Mouse (Mus musculus): ENCODE results near the gene Sh3kbp1.

Sh3kbp1 gene

DNA sequence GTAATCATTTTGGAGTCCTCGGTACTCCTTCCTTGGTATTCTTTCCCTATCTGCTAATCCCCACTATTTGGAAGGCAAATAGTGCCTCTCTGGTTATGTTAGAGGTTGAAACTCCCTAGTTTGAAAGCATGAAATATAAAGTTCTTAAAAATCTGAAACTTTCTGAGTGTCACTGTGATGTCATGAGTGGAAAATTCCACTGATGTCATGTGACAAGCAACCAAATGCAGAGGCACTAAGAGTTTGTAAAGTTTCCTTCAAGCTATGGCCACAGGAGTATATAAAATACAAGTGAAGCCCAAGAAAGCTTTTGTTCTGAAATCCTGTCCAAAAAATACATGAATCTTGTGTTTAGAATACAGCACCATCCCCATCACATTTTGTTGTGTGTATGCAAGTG lies 94.3 kb downstream of the Sh3kbp1 start:
- in situ Hi-C loops (cut with MboI; ENCODE audit: low pct_unique_long_range_greater_than_20kb in 1 of 2, low sequenced_read_pairs in 2 of 2, unreplicated experiment in 1 of 2) = no loop called here

DNA sequence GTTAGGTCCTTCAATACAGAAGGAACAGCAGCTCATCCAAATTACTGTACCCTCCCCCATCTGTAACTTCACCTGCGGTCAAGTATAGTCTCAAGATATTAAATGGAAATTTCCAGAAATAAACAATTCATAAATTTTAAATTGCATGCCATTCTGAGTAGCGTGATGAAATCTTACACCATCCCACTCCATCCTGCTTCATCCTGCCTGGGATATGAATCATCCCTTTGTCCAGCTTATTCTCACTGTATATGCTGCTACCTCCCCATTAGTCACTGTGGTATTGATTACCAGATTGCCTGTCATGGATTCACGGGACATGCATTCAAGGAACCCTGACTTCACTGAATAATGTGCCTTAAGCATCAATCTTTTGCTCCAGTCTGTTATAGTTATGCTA lies 104.3 kb downstream of the Sh3kbp1 start:
- in situ Hi-C loops (cut with MboI; ENCODE audit: low pct_unique_long_range_greater_than_20kb in 1 of 2, low sequenced_read_pairs in 2 of 2, unreplicated experiment in 1 of 2) = no loop called here

DNA sequence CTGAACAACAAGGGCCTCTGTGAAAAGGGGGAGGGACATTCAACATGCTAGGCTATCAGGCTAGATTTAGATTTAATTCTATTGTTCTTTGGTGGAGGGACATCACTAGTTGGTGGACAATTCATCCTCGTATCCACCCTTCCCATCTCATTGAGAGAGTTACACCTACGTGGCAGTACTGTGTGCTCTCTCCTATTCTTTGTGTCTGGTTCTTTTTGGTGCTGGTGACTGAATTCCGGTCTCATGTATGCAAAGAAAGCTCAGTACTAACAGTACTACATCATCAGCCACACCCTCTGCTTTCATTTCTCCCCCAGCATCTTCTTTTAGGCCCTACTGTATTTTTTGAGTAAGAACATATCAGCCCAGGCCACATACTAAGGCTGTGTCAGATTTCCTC lies 105.8 kb downstream of the Sh3kbp1 start:
- in situ Hi-C loops (cut with MboI; ENCODE audit: low pct_unique_long_range_greater_than_20kb in 1 of 2, low sequenced_read_pairs in 2 of 2, unreplicated experiment in 1 of 2) = no loop called here

DNA sequence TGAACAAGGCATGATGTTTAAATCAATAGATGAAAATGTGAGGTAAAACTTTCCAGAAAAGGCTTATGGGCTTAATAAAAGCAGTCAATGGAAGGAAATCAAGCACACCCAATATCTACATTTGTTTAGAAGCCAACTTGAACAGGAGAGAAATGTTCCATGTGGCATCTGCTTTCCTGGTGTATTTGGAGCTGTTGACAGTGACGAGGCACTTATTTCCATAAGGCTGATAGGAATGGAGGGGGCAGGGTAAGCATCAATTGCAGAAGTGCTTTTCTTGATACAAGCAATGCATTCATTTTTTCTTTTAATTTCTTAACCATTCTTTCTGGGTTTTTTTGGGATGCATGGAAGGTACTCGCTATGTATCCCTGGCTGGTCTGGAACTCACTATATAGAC lies 106.9 kb downstream of the Sh3kbp1 start:
- in situ Hi-C loops (cut with MboI; ENCODE audit: low pct_unique_long_range_greater_than_20kb in 1 of 2, low sequenced_read_pairs in 2 of 2, unreplicated experiment in 1 of 2) = no loop called here

DNA sequence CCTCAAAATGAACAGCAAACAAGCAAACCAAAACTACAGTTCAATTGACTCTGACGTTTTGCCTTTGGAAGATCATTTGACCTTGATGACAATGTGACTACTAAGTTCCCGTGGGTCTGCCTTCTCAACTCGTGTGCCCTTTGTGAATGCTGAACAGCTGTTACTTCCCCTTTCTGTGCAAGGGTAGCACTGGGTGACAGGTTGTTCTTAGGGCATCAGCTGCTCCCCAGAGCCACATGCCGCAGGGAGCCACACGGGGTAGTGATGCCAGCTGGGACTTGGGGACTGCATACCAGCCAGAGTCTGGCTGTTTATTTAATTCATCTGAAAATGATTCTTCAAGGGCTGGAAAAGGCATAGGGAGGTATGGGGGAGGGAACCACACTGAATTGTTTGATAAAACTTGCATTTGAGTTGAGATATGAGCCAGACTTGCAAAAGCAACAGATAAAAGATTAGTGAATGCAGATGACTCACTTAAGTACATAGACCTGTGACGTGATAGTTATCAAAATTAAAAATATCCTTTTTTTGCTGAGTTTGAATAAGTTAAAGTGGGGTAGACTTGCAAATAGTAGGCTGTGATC lies 108.5 kb downstream of the Sh3kbp1 start:
- in situ Hi-C loops (cut with MboI; ENCODE audit: low pct_unique_long_range_greater_than_20kb in 1 of 2, low sequenced_read_pairs in 2 of 2, unreplicated experiment in 1 of 2) = no loop called here

DNA sequence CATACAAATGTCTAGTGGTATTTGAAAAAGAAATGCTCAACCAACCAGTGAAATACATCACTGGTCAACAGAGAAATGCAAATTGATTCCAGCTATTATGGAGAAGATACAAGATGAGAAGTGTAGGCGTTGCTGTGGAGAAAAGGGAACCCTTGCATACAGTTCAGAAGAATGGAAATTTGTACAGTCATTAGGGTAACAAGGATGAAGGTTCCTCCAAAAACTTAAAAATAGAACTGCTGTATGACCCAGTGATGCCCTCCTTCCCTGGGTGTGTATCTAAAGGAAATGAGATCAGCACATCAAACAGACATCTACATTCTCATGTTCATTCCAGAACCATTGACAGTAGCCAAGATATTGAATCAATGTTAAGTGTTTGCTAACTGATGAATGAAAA lies 110.3 kb downstream of the Sh3kbp1 start:
- in situ Hi-C loops (cut with MboI; ENCODE audit: low pct_unique_long_range_greater_than_20kb in 1 of 2, low sequenced_read_pairs in 2 of 2, unreplicated experiment in 1 of 2) = no loop called here

DNA sequence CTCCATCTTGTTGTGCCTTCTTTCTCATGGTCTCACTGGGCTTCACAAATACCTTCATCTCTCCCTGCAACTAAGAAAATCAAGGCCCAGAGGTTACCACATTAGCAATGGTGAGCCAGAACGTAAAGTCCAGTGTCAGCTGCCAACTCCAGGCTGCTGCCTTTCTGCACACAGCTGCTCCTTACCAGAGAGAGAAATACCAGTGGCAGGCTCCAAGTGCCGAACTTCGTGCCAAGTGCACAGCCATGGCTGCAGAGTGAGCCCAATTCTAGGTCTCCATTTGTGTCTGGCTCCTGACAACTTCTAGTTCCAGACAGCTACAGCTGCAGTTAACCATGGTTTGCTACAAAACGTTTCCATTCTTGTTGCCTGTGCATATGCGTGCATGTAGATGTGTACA lies 117.0 kb downstream of the Sh3kbp1 start:
- in situ Hi-C loops (cut with MboI; ENCODE audit: low pct_unique_long_range_greater_than_20kb in 1 of 2, low sequenced_read_pairs in 2 of 2, unreplicated experiment in 1 of 2) = no loop called here

DNA sequence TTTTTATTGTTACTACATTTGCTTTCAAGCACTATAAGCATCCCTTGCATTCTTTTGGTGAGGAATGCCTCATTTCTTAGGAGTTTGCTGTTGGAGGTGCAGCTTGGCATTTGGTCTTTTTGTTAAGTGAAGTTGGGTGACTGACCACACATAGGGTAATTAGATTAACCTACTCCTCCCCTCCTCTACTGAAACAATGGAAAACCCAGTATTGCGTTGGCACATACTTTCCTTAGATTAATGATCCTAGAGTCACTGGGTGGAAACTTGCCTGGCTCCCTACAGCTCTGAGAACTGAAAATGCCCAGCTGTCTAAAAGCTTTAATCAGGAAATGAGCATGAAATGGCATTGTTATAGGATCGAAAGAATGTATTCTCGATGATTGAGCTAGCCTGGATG lies 117.5 kb downstream of the Sh3kbp1 start:
- in situ Hi-C loops (cut with MboI; ENCODE audit: low pct_unique_long_range_greater_than_20kb in 1 of 2, low sequenced_read_pairs in 2 of 2, unreplicated experiment in 1 of 2) = no loop called here

DNA sequence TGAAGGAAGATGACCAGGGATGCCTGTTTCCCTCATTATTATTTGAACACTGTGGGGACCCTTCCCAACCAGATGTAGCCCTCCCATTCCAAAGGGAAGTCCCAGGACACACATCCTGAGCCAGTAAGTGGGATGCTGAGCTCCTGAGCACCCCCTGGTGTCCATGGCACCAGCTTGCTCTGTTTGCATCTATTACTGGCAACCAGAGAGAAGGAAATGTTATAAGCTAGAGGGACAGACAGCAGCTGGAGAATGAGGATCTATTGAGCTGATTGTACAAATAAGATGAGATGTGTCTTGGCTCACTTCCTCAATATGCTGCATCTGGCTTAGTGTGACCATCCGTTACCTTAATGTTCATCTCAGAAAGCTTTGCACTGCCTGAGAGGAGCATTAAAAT lies 124.8 kb downstream of the Sh3kbp1 start:
- in situ Hi-C loops (cut with MboI; ENCODE audit: low pct_unique_long_range_greater_than_20kb in 1 of 2, low sequenced_read_pairs in 2 of 2, unreplicated experiment in 1 of 2) = loop anchor here in 1 of 2 experiments (25.0 kb wide), 1 partner anchor 315 kb away; no protein-coding TSS in a partner anchor

DNA sequence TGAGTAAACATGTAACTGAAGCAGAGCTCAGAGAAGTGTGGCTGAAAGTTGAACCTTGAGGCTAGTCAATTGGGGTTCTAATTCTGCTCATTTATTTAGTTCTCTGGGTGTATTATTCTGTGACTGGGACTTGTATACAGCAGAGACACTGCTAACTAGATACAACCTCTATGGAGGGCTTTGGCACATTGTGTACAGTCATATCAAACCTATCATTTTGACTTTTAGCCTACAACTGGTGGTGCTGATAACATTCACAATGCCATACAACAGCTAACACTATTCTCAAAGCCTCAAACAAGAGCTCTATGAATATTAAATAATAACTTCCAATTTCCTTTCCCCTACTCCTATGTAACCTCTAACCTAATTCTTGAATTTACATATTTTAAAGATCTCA lies 129.2 kb downstream of the Sh3kbp1 start:
- in situ Hi-C loops (cut with MboI; ENCODE audit: low pct_unique_long_range_greater_than_20kb in 1 of 2, low sequenced_read_pairs in 2 of 2, unreplicated experiment in 1 of 2) = loop anchor here in 1 of 2 experiments (25.0 kb wide), 1 partner anchor 319 kb away; no protein-coding TSS in a partner anchor

DNA sequence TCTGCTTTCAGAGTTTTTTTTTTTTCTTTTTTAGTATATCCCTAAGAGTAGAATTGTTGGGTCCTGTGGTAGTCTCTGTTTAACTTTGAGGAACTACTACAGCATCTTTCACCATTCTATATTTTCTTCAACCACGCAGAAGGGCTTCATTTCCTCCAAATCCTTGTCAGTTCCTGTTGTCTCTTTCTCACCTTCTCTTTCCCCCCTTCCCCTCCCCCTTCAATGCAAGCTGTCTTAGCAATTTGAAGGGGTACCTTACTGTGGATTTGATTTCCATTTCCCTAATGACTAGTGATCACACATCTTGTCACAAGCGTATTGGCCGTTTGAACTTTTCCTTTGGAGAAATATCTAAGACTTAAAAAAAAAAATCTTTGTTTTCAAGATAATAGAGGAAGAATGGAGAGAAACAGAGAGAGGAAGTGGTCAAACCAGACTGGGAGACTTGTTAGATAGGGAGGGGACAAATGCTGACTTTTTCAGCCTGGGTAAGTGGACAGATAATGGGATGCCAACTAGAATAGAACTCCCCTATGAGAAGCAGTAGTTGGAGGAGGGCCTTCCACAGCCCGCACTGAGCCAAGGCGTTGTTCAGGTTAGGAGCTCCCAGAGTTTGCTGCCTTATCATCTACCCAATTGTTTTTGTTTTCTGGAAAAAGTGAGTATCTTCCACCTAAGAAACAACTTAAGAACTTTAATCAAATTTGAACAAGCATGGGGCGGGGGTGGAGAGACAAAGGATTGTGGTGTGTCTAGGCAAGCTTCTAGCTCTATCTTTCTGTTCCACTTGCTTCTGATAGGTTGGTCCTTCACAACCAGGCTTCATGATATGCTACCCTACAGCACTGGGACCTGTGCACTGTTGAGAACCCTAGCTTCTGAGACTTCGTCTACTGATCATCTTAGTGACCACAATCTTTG lies 130.1 kb downstream of the Sh3kbp1 start:
- in situ Hi-C loops (cut with MboI; ENCODE audit: low pct_unique_long_range_greater_than_20kb in 1 of 2, low sequenced_read_pairs in 2 of 2, unreplicated experiment in 1 of 2) = loop anchor here in 1 of 2 experiments (25.0 kb wide), 1 partner anchor 320 kb away; no protein-coding TSS in a partner anchor

DNA sequence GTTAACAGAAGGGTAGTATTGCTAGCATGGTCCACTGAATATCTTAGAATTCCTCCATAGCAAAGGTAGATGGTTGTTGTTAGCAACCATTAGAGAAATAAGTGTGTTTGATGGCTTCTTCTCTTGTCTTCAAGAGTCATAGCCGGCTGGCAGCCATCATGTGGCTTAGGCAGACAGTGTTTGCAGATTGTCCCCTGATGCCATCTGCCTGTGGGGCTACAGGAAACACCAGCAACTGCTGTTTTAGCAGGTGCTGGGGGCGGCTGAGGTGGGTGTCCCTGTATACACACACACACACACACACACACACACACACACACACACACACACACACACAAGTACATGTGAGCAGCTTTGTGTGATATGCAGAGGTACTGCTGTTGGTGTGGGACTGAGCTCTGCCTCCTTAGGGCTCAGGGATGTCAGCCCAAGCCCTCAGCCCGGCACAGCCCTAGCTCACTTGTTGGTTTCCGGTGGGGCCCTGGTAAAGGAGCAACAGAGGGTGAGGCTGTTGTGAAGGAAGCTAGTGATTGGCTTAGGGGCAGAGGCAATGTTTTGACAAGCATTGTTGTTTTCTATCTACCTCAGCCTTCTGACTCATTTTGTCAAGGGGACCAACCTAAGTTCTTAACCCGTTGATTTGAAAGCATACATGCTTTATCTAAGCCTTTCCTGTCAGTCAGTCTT lies 130.9 kb downstream of the Sh3kbp1 start:
- in situ Hi-C loops (cut with MboI; ENCODE audit: low pct_unique_long_range_greater_than_20kb in 1 of 2, low sequenced_read_pairs in 2 of 2, unreplicated experiment in 1 of 2) = loop anchor here in 1 of 2 experiments (25.0 kb wide), 1 partner anchor 321 kb away; no protein-coding TSS in a partner anchor

DNA sequence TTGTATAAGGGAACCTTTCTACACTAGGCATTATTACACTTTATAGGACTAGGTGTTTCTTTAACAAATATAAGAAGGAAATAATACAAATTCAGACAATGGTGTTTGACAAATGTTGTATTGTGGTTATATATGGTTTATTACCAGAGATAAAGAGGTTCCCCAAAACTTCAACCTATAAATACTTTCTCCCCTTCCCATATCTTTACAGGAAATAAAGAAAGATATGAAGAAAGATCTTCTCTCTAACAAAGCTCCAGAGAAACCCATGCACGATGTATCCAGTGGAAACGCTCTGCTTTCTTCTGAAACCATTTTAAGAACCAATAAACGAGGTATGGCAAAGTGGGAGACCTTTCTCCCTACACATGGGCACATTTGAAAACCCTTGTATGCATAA lies 136.7 kb downstream of the Sh3kbp1 start:
- in situ Hi-C loops (cut with MboI; ENCODE audit: low pct_unique_long_range_greater_than_20kb in 1 of 2, low sequenced_read_pairs in 2 of 2, unreplicated experiment in 1 of 2) = loop anchor here in 1 of 2 experiments (25.0 kb wide), 1 partner anchor 326 kb away; no protein-coding TSS in a partner anchor

DNA sequence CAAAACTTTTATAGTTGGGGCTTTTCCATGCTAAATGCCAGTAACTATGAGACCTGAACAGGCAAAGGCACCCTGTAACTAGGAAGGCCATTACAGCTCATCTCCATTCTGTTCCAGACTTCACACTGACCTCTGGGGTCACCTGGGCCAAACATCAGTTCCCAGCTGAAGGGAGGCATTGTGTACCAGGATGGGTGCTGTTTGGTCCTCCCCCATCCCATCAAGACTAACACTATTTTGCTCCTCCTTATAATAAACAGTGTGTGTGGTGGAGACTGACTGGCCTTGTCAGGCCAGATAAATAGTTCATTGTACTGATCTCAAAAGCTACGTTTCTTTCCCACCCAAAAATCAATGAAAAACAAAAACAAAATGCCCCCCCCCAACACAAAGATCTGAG lies 138.8 kb downstream of the Sh3kbp1 start:
- in situ Hi-C loops (cut with MboI; ENCODE audit: low pct_unique_long_range_greater_than_20kb in 1 of 2, low sequenced_read_pairs in 2 of 2, unreplicated experiment in 1 of 2) = loop anchor here in 1 of 2 experiments (25.0 kb wide), 1 partner anchor 329 kb away; no protein-coding TSS in a partner anchor

DNA sequence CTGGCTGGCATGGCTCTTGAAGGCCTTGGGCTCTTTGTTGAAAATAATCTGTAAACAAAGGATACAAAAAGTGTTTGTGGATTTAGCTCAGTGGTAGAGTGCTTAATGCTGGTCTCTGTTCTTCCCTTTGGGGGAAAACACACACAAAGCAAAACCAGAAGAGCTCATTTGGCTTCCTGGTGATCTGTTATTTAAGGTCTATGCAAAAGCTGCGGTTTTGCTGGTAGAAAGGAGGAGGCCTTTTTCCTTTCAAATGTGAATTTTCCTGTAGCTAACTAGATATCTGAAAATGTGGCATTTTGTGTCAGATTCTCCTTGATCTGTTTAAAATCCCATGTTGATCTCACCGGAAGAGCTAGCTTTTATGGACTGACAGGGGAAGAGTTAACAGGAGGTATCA lies 141.9 kb downstream of the Sh3kbp1 start:
- in situ Hi-C loops (cut with MboI; ENCODE audit: low pct_unique_long_range_greater_than_20kb in 1 of 2, low sequenced_read_pairs in 2 of 2, unreplicated experiment in 1 of 2) = loop anchor here in 1 of 2 experiments (25.0 kb wide), 1 partner anchor 332 kb away; no protein-coding TSS in a partner anchor

DNA sequence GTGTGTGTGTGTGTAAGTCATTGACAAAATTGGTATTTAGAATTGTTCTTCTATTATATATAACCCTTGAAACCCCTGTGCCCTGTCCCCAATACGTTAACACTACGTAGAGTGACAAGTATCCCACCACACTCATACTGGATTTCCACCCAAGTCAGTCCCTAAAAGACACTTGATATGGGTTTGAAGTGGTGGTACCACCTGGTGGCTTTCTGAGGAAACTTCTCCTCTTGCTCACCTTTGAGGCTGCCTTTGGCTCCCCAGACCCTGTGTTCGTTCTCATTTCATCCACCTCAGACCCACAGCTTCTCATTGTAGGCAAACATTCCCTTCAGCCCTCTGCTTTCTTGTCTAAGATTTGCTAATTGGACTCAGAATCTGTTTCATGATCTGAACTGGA lies 142.7 kb downstream of the Sh3kbp1 start:
- in situ Hi-C loops (cut with MboI; ENCODE audit: low pct_unique_long_range_greater_than_20kb in 1 of 2, low sequenced_read_pairs in 2 of 2, unreplicated experiment in 1 of 2) = loop anchor here in 1 of 2 experiments (25.0 kb wide), 1 partner anchor 332 kb away; no protein-coding TSS in a partner anchor

DNA sequence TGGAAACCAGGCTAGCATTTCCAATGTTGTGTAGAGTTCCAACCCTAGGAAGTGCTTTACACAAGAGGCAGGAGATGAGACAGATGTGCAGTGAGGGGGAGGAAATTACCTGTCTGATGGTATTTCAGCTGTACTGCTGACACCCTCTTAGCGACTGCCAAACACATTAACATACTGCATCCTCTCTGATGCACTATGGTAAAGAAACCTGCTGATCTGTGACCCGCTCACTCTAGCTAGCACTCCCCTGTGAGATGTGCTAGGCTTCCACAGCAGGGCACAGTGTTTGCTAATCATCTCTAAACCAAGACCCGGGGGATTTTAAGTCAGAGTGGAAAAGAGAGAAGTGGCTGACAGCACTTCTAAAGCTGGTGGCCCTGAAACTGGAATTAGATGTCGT lies 145.1 kb downstream of the Sh3kbp1 start:
- in situ Hi-C loops (cut with MboI; ENCODE audit: low pct_unique_long_range_greater_than_20kb in 1 of 2, low sequenced_read_pairs in 2 of 2, unreplicated experiment in 1 of 2) = loop anchor here in 1 of 2 experiments (25.0 kb wide), 1 partner anchor 335 kb away; no protein-coding TSS in a partner anchor

DNA sequence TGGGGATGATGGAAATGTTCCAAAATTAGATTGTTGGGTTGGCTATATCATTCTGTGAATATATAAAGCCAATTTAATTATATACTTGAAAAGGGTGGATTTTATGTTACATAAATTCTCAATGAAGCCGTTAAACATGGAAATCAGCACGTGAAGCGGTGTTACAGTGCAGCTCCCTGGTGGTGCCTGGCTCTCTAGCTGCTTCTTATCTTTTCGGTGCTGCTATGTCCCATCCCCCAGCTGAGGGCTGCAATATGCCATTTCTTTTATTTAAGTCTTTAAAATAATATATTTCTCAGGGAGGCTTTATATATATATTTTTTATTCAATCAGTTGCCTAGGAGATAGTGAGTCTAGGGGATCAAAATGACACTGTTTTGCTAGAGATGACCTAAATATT lies 148.0 kb downstream of the Sh3kbp1 start:
- in situ Hi-C loops (cut with MboI; ENCODE audit: low pct_unique_long_range_greater_than_20kb in 1 of 2, low sequenced_read_pairs in 2 of 2, unreplicated experiment in 1 of 2) = no loop called here

DNA sequence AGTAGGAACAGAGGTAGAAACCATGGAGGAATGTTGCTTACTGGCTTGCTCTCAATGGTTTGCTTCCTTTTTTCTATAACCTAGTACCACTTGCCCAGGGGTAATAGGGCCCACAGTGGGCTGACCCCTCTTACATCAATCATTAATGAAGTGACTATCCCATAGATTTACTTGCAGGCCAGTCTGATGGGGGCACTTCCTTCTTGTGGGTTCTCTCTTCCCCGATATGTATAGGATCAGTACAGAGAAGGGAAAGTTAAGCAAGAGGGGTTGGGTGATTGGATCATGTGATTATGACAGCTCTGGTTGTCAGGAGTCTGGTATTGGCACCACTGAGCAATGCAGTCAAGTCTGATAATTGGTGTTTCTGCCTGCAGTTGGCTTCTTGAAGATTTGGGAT lies 151.7 kb downstream of the Sh3kbp1 start:
- in situ Hi-C loops (cut with MboI; ENCODE audit: low pct_unique_long_range_greater_than_20kb in 1 of 2, low sequenced_read_pairs in 2 of 2, unreplicated experiment in 1 of 2) = no loop called here

Data from mouse embryonic stem cell (cell line).